Mouse (Mus musculus): ENCODE measurements around the gene Col9a1. TPM values are rescaled to one million over a fixed set of nuclear protein-coding genes. Genes with fewer than 3 reads are reported as not detected.

Gene Col9a1
- total RNA-seq, 2 experiments from 2014 or later, result 0.16 to 0.36 TPM

GRCm38 (mm10) chr1:24294979-24295942 is 117.9 kb downstream of the Col9a1 start:
- DNase-seq, result no peak

GRCm38 (mm10) chr1:24300700-24301099 is 123.3 kb downstream of the Col9a1 start:
- no peak for DNase-seq

Other genes with a start within 250 kb of the Col9a1 start
- gene Sdhaf4, start 172.0 kb upstream of the Col9a1 start, total RNA-seq (2021), result 10 to 100 TPM; 44.9 to 56.0 TPM
- gene Fam135a, start 77.3 kb upstream of the Col9a1 start, total RNA-seq (2021), result 10 to 100 TPM; 17.1 to 19.3 TPM